Mouse (Mus musculus): ENCODE measurements around the gene Lenep. TPM values are rescaled to one million over a fixed set of nuclear protein-coding genes. Genes with fewer than 3 reads are reported as not detected.
A peak's percentile ranks its signal among the peaks of the same experiment; 100 is the strongest.

Lenep gene
- 0.16 TPM in 1 of 2 replicates, not detected in the other for polyA plus RNA-seq (2015; fragmentation: Nextera tagmentation; extraction: Ambion mirVana)

DNA sequence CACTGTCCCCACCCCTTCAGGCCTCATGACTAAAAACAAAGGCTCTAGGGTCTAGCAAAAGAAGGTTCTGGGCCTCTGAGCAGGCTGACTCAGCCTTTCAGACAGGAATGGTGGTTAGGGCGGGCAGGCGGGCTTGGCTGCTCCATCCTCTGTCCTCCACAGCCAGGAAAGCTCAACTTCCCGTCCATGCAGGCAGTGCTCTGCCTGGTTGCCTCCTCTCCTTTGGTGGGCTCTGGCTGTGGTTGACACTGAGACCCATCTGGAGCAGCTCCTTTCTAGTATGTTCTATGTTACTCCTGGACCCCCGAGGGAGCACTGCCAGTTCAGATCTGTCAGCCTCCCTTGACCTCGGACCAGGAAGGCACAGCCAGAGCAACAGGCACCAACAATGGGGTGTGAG, at the start of gene Lenep:
Gene Lenep (minus strand): TSS at position 101 of the 400 bp plus-strand sequence.
- ATAC-seq (replicated peaks; ENCODE audit: low FRiP score, low read depth) (no peak), DNase-seq (ENCODE audit: low spot score) (no peak)
- Histone ChIP-seq H3K9ac (ENCODE audit: low read depth, low read length) (no peak within 1 kb of the TSS), H3K4me2 (ENCODE audit: low read length) (no peak within 1 kb of the TSS), H3K27me3 (ENCODE audit: insufficient read depth, low read length) (no peaks in the 10 kb centered on the region), H3K9me3 (replicated peaks; ENCODE audit: low read length) (no peaks in the 10 kb centered on the region), H3K36me3 (ENCODE audit: insufficient read depth, low read length) (peaks cover 30% of the 10 kb centered on the region), H3K4me1 (replicated peaks; ENCODE audit: insufficient read depth, low read length) (no peaks in the 10 kb centered on the region), H3K4me3 (replicated peaks; ENCODE audit: low read depth, low read length) (no peak within 1 kb of the TSS), H3K27ac (no peak within 1 kb of the TSS)
- no peak for TF ChIP-seq CTCF (IDR thresholded peaks at IDR 0.05; ENCODE audit: low read depth)
- WGBS = 74% methylated on average over 5 of the region's 5 CpGs

DNA sequence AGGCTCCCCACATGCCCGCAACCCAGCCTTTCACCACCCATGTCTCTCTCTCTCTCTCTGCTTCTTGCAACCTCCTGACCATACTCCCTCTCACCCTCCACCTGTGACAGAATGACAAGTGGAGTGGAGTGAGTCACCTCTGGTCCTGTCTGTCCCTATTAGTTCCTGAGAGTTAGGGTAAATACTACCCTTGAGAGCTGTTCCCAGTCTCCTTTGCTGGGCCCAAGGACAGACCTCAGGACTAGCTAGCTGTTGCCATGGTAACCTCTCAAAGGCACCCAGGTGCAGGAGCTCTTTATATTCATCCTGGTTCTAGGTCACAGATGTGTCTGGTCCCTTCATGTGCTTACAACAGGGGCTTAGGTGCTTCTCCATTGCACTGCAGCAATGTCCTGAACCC, 49.3 kb upstream of the Lenep start:
- ATAC-seq (replicated peaks; ENCODE audit: low FRiP score, low read depth) (no peak), DNase-seq (ENCODE audit: low spot score) (no peak)
- no peak overlapping the region for H3K27ac ChIP-seq
- H3K4me3 ChIP-seq (replicated peaks; ENCODE audit: low read depth, low read length) = no peak overlapping the region
- no peak overlapping the region for H3K9ac ChIP-seq (ENCODE audit: low read depth, low read length)
- TF ChIP-seq CTCF (IDR thresholded peaks at IDR 0.05; ENCODE audit: low read depth) = no peak
- H3K9me3 ChIP-seq (replicated peaks; ENCODE audit: low read length) = no peaks in the 10 kb centered on the region
- WGBS = 95% methylated on average over 1 of the region's 1 CpGs
- peaks cover 5% of the 10 kb centered on the region for H3K4me1 ChIP-seq (replicated peaks; ENCODE audit: insufficient read depth, low read length)
- H3K36me3 ChIP-seq (ENCODE audit: insufficient read depth, low read length) = 0 out of 2 replicates have a peak, but pooled peaks cover 4% of the 10 kb centered on the region
- H3K4me2 ChIP-seq (ENCODE audit: low read length) = no peak overlapping the region
- no peaks in the 10 kb centered on the region for H3K27me3 ChIP-seq (ENCODE audit: insufficient read depth, low read length)

- DNase-seq (ENCODE audit: low spot score) = peak; percentile 84
- WGBS = 45% methylated on average over 7 of the region's 7 CpGs
- peak; percentile 77 for TF ChIP-seq CTCF (IDR thresholded peaks at IDR 0.05; ENCODE audit: low read depth)
- Histone ChIP-seq H3K4me1 (replicated peaks; ENCODE audit: insufficient read depth, low read length) (peaks cover 5% of the 10 kb centered on the region), H3K36me3 (ENCODE audit: insufficient read depth, low read length) (peaks cover 10% of the 10 kb centered on the region; the same call in 1 of the 2 replicates), H3K4me3 (replicated peaks; ENCODE audit: low read depth, low read length) (no peak overlapping the region), H3K4me2 (ENCODE audit: low read length) (no peak overlapping the region), H3K27me3 (ENCODE audit: insufficient read depth, low read length) (no peaks in the 10 kb centered on the region), H3K9me3 (replicated peaks; ENCODE audit: low read length) (no peaks in the 10 kb centered on the region), H3K27ac (no peak overlapping the region; the same call in 1 of the 2 replicates), H3K9ac (ENCODE audit: low read depth, low read length) (no peak overlapping the region)
- peak; percentile 61; the same call in 1 of the 2 replicates for ATAC-seq (replicated peaks; ENCODE audit: low FRiP score, low read depth)
Measured at GRCm38 (mm10) chr3:89449541-89449940, 46.9 kb upstream of the Lenep start.

DNA sequence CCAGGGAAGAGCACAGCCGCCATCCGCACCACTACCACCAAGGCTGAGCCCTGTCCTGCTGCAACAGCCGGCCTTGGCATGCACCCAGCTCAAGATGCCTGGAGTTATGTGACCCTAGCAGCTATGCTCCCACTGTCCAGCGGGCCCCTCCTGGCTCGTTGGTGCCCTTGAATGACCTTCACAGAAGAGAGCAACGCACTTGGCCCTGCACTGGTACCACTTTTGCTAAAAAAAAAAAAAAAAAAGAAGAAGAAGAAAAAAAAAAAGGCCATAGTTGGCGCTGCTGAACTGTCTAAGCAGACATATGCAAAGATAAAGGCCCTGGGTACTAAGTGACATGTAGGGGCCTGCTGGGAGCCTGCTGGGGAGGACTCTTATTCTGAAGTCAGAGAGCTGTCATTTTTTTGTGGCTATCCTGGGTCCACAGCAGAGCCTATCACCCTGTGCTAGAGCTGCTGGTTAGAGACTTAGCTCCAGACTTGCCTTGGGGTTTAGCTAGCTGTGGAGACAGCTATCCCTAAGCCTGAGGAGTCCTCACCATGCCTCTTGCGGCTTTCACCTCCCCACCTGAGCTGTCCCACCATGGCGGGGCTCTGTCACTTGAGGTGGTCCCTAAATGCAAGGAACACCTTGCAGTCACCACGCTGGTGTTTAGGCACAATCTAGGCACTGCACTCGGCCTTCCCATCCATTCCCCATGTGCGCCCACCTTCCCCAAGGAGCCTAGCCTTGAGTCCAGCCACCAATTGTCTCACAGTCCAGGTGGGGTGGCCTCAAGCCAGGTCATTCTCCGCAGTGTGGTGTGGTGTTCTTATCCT, 46.3 kb upstream of the Lenep start:
- peak; percentile 86 for DNase-seq (ENCODE audit: low spot score)
- no peak overlapping the region for H3K4me3 ChIP-seq (replicated peaks; ENCODE audit: low read depth, low read length)
- H3K4me2 ChIP-seq (ENCODE audit: low read length) = no peak overlapping the region
- H3K27ac ChIP-seq = no peak overlapping the region; the same call in 1 of the 2 replicates
- ATAC-seq (replicated peaks; ENCODE audit: low FRiP score, low read depth) = peak; percentile 31; the same call in 1 of the 2 replicates
- H3K9me3 ChIP-seq (replicated peaks; ENCODE audit: low read length) = no peaks in the 10 kb centered on the region
- no peak for TF ChIP-seq CTCF (IDR thresholded peaks at IDR 0.05; ENCODE audit: low read depth)
- WGBS = 54% methylated on average over 13 of the region's 13 CpGs
- no peaks in the 10 kb centered on the region for H3K27me3 ChIP-seq (ENCODE audit: insufficient read depth, low read length)
- peaks cover 5% of the 10 kb centered on the region for H3K4me1 ChIP-seq (replicated peaks; ENCODE audit: insufficient read depth, low read length)
- 0 out of 2 replicates have a peak overlapping the region, but pooled peaks have one; percentile 2 for H3K9ac ChIP-seq (ENCODE audit: low read depth, low read length)
- peaks cover 10% of the 10 kb centered on the region; the same call in 1 of the 2 replicates for H3K36me3 ChIP-seq (ENCODE audit: insufficient read depth, low read length)

DNA sequence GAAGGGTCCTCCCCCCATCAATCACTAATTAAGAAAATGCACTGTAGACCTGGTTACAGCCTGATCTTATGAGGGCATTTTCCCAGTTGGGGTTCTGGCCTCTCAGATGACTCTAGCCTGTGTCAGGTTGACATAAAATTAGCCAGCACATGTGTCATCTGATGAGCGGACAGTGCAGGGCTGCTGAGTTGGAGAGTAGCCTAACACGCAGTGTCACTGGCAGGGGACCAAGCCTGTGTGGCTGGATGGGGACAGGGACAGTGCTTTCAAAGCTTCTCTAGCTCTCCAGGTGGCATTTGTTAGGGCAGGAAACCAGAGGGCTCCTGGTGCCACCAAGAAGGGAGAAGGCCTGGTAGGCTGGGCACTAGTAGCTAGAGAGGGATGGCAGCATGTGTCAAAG, 38.1 kb upstream of the Lenep start:
- no peaks in the 10 kb centered on the region for H3K27me3 ChIP-seq (ENCODE audit: insufficient read depth, low read length)
- H3K36me3 ChIP-seq (ENCODE audit: insufficient read depth, low read length) = peaks cover 15% of the 10 kb centered on the region; the same call in 1 of the 2 replicates
- H3K27ac ChIP-seq = no peak overlapping the region
- WGBS = 96% methylated on average over 2 of the region's 2 CpGs
- peaks cover 6% of the 10 kb centered on the region for H3K4me1 ChIP-seq (replicated peaks; ENCODE audit: insufficient read depth, low read length)
- no peaks in the 10 kb centered on the region for H3K9me3 ChIP-seq (replicated peaks; ENCODE audit: low read length)
- TF ChIP-seq CTCF (IDR thresholded peaks at IDR 0.05; ENCODE audit: low read depth) = no peak
- no peak overlapping the region for H3K9ac ChIP-seq (ENCODE audit: low read depth, low read length)
- ATAC-seq (replicated peaks; ENCODE audit: low FRiP score, low read depth) = no peak
- H3K4me2 ChIP-seq (ENCODE audit: low read length) = no peak overlapping the region
- H3K4me3 ChIP-seq (replicated peaks; ENCODE audit: low read depth, low read length) = no peak overlapping the region
- DNase-seq (ENCODE audit: low spot score) = no peak

GRCm38 (mm10) chr3:89437269-89437668, 34.7 kb upstream of the Lenep start:
- no peak for TF ChIP-seq CTCF (IDR thresholded peaks at IDR 0.05; ENCODE audit: low read depth)
- peak overlapping the region; percentile 59; the same call in 1 of the 2 replicates for H3K9ac ChIP-seq (ENCODE audit: low read depth, low read length)
- no peaks in the 10 kb centered on the region for H3K9me3 ChIP-seq (replicated peaks; ENCODE audit: low read length)
- peak overlapping the region; percentile 87 for H3K27ac ChIP-seq
- 31% methylated on average over 5 of the region's 5 CpGs for WGBS
- ATAC-seq (replicated peaks; ENCODE audit: low FRiP score, low read depth) = no peak
- peak overlapping the region; percentile 47 for H3K4me3 ChIP-seq (replicated peaks; ENCODE audit: low read depth, low read length)
- H3K36me3 ChIP-seq (ENCODE audit: insufficient read depth, low read length) = peaks cover 15% of the 10 kb centered on the region
- H3K4me2 ChIP-seq (ENCODE audit: low read length) = peak overlapping the region; percentile 77
- DNase-seq (ENCODE audit: low spot score) = no peak
- H3K4me1 ChIP-seq (replicated peaks; ENCODE audit: insufficient read depth, low read length) = peaks cover 6% of the 10 kb centered on the region
- H3K27me3 ChIP-seq (ENCODE audit: insufficient read depth, low read length) = no peaks in the 10 kb centered on the region
